Mouse (Mus musculus): Measurements from ENCODE around the gene Spag16.

- TF ChIP-seq MAFK (IDR thresholded peaks at IDR 0.05; ENCODE audit: insufficient replicate concordance, low read length) = no peak
- TF ChIP-seq BHLHE40 (IDR thresholded peaks at IDR 0.05; ENCODE audit: low read depth, low read length) = no peak
- TF ChIP-seq CTCF (conservative IDR thresholded peaks at IDR 0.05 in 1 of 2, IDR thresholded peaks at IDR 0.05 in 1 of 2; ENCODE audit: low read depth in 2 of 2, low read length in 2 of 2) = no peak
- no peak for TF ChIP-seq EP300 (IDR thresholded peaks at IDR 0.05; ENCODE audit: low read length)
- no peak for TF ChIP-seq POLR2A (IDR thresholded peaks at IDR 0.05; ENCODE audit: low read depth, low read length)
- no peak for TF ChIP-seq ELF1 (IDR thresholded peaks at IDR 0.05; ENCODE audit: low read depth, low read length)
- no peak for TF ChIP-seq PAX5 (IDR thresholded peaks at IDR 0.05; ENCODE audit: low read length)
- no peak for TF ChIP-seq HCFC1 (IDR thresholded peaks at IDR 0.05; ENCODE audit: low read depth, low read length)
Measured at GRCm38 (mm10) chr1:69798948-69799565, 27.7 kb upstream of the Spag16 start.

Measured in CH12.LX (cell line).